Mouse (Mus musculus): ENCODE data around the gene Scaf11. TPM values are rescaled to one million over a fixed set of nuclear protein-coding genes. Genes with fewer than 3 reads are reported as not detected.

The Scaf11 gene
- polyA plus RNA-seq, 1 experiment from 2014 or later, result 47.4 TPM

DNA sequence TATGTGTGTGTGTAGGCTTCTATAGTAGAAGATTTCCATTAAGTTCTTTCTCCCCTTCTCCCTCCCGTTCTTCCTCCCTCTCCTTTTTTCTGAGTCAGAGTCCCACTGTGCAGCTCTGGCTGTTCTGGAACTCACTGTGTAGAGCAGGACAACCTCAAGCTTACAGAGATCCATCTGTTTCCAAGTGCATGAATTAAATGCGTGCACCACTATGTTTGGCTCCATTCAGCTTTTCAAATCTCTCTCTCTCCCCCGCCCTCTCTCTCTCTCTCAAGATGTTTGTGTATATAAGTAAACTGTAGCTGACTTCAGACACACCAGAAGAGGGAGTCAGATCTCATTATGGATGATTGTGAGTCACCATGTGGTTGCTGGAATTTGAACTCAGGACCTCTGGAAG lies 20.2 kb upstream of the Scaf11 start:
- WGBS, result 29% methylated on average over 3 of the region's 3 CpGs

DNA sequence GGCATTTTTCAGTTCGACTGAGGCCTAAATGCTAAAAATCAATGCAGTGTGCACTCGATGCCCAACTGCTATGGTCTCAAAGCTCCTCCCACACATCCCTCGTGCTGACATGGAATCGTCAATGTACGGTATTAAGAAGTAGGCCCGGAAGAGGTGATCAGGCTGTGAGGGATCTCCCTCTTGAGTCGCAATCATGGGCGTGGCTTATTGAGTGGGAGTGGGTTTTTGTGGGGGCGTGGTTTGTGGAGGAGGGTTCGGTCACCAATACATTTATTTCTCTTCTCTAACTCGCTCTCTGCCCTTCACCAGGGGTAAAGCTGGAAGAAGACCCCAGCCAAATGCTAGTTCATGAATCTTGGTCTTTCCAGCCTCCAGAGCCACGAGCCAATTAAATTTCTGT lies 17.4 kb upstream of the Scaf11 start:
- DNase-seq (ENCODE audit: low spot score), result no peak
- 84% methylated on average over 12 of the region's 12 CpGs for WGBS
- H3K9ac ChIP-seq (ENCODE audit: low read length), result no peak overlapping the region
- TF ChIP-seq CTCF (IDR thresholded peaks at IDR 0.05; ENCODE audit: low read depth), result no peak
- TF ChIP-seq EP300 (optimal IDR thresholded peaks at IDR 0.05), result no peak
- H3K27me3 ChIP-seq (ENCODE audit: control insufficient read depth, insufficient read depth, low read length), result no peaks in the 10 kb centered on the region
- H3K9me3 ChIP-seq (ENCODE audit: control insufficient read depth, low read length), result no peaks in the 10 kb centered on the region
- H3K27ac ChIP-seq (replicated peaks), result no peak overlapping the region
- H3K4me3 ChIP-seq (ENCODE audit: low read depth, low read length), result no peak overlapping the region
- H3K4me1 ChIP-seq (replicated peaks; ENCODE audit: control insufficient read depth, insufficient read depth), result no peaks in the 10 kb centered on the region
- no peak overlapping the region for H3K4me2 ChIP-seq (replicated peaks; ENCODE audit: low read depth)
- no peaks in the 10 kb centered on the region for H3K36me3 ChIP-seq (ENCODE audit: control insufficient read depth, insufficient read depth, low read length)
- ATAC-seq (ENCODE audit: low FRiP score, low TSS enrichment), result no peak

More for the DNA sequence above, 20.2 kb upstream of the Scaf11 start:
- H3K4me2 ChIP-seq (replicated peaks; ENCODE audit: low read depth), result no peak overlapping the region
- ATAC-seq (ENCODE audit: low FRiP score, low TSS enrichment), result no peak
- H3K9ac ChIP-seq (ENCODE audit: low read length), result no peak overlapping the region
- no peaks in the 10 kb centered on the region for H3K9me3 ChIP-seq (ENCODE audit: control insufficient read depth, low read length)
- H3K4me1 ChIP-seq (replicated peaks; ENCODE audit: control insufficient read depth, insufficient read depth), result no peaks in the 10 kb centered on the region
- TF ChIP-seq CTCF (IDR thresholded peaks at IDR 0.05; ENCODE audit: low read depth), result no peak; the same call in 1 of the 2 replicates
- TF ChIP-seq EP300 (optimal IDR thresholded peaks at IDR 0.05), result no peak
- H3K27ac ChIP-seq (replicated peaks), result no peak overlapping the region
- no peaks in the 10 kb centered on the region for H3K27me3 ChIP-seq (ENCODE audit: control insufficient read depth, insufficient read depth, low read length)
- no peak for DNase-seq (ENCODE audit: low spot score)
- no peaks in the 10 kb centered on the region for H3K36me3 ChIP-seq (ENCODE audit: control insufficient read depth, insufficient read depth, low read length)
- H3K4me3 ChIP-seq (ENCODE audit: low read depth, low read length), result no peak overlapping the region

DNA sequence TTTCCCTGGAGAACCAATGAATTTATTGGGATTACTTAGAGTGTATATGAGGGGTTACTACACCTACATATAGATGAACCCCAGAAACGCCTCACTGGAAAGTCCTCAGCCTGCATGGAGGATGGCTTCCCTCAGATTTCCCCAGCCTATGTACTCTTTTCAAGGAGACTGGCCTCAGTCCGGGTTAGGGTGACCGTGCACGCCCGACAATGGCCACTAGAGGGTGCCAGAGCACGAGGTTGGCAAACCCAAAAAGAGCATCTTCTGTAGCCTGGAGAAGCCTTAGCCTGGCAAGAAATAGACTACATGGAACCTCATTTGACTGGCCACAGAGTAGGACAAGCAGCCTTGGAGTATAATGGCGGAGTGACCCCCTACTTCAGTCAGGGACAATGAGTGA lies 15.7 kb upstream of the Scaf11 start:
- Histone ChIP-seq H3K36me3 (ENCODE audit: control insufficient read depth, insufficient read depth, low read length) (no peaks in the 10 kb centered on the region), H3K4me3 (ENCODE audit: low read depth, low read length) (no peak overlapping the region), H3K9me3 (ENCODE audit: control insufficient read depth, low read length) (no peaks in the 10 kb centered on the region), H3K9ac (ENCODE audit: low read length) (no peak overlapping the region), H3K27ac (replicated peaks) (no peak overlapping the region), H3K27me3 (ENCODE audit: control insufficient read depth, insufficient read depth, low read length) (no peaks in the 10 kb centered on the region), H3K4me1 (replicated peaks; ENCODE audit: control insufficient read depth, insufficient read depth) (no peaks in the 10 kb centered on the region), H3K4me2 (replicated peaks; ENCODE audit: low read depth) (no peak overlapping the region)
- DNase-seq (ENCODE audit: low spot score), result peak; percentile 89
- ATAC-seq (ENCODE audit: low FRiP score, low TSS enrichment), result peak; percentile 75; the same call in 1 of the 2 replicates
- peak; percentile 93 for TF ChIP-seq CTCF (IDR thresholded peaks at IDR 0.05; ENCODE audit: low read depth)
- TF ChIP-seq EP300 (optimal IDR thresholded peaks at IDR 0.05), result no peak
- WGBS, result 7% methylated on average over 7 of the region's 7 CpGs

DNA sequence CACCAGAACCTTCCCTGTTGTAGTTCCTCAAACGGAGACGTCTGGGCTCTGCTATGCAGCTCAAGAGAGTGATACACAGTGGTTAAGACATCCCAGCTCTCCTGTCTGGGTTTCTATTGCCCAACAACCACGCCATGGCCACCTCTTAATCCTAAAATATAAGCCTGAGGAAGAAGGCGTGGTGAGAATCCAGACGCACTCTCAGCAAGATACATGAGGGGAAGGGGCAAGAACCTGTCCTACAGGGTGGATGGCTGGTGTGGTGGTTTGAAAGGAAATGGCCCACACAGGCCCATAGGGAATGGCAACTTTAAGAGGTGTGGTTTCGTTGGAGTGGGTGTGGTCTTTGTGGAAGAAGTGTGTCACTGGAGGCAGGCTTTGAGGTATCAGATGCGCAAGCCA lies 14.9 kb upstream of the Scaf11 start:
- WGBS, result 76% methylated on average over 7 of the region's 7 CpGs
- TF ChIP-seq CTCF (IDR thresholded peaks at IDR 0.05; ENCODE audit: low read depth), result no peak
- DNase-seq (ENCODE audit: low spot score) (no peak), ATAC-seq (ENCODE audit: low FRiP score, low TSS enrichment) (no peak)
- Histone ChIP-seq H3K9ac (ENCODE audit: low read length) (no peak overlapping the region), H3K27me3 (ENCODE audit: control insufficient read depth, insufficient read depth, low read length) (no peaks in the 10 kb centered on the region), H3K4me1 (replicated peaks; ENCODE audit: control insufficient read depth, insufficient read depth) (no peaks in the 10 kb centered on the region), H3K27ac (replicated peaks) (no peak overlapping the region), H3K4me2 (replicated peaks; ENCODE audit: low read depth) (no peak overlapping the region), H3K9me3 (ENCODE audit: control insufficient read depth, low read length) (no peaks in the 10 kb centered on the region), H3K4me3 (ENCODE audit: low read depth, low read length) (no peak overlapping the region), H3K36me3 (ENCODE audit: control insufficient read depth, insufficient read depth, low read length) (no peaks in the 10 kb centered on the region)

DNA sequence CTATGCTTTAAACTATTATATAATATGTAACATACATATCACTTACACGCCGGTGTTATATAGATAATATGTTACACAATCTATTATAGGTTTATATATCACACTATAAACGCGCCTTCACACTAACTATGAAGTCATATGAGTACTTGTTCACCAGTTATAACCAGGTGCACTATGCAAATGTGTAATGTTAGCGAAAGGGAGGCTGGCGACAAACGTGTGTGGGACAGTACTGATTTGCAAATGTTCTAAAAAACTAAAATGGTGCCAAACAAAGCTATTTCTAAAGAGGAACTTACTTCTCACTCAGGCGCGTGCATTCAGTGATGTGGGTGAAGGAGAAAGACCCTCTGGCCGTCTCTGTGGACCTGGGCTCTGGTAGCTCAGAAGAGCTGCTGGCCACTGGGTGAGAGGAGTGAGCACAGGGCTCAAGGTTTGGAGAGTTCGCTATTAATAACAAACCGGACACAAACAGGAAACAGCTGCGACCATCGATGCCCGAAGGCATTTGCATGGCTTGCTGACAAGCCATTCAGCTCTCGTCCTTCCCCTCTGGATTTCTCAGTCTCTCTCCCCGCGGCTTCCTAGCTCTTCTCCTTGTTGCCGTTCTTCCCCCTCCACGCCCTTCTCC lies 13.8 kb upstream of the Scaf11 start:
- ATAC-seq (ENCODE audit: low FRiP score, low TSS enrichment), result no peak
- H3K4me2 ChIP-seq (replicated peaks; ENCODE audit: low read depth), result no peak overlapping the region
- DNase-seq (ENCODE audit: low spot score), result no peak
- H3K9me3 ChIP-seq (ENCODE audit: control insufficient read depth, low read length), result no peaks in the 10 kb centered on the region
- H3K27me3 ChIP-seq (ENCODE audit: control insufficient read depth, insufficient read depth, low read length), result no peaks in the 10 kb centered on the region
- no peak overlapping the region for H3K9ac ChIP-seq (ENCODE audit: low read length)
- H3K36me3 ChIP-seq (ENCODE audit: control insufficient read depth, insufficient read depth, low read length), result no peaks in the 10 kb centered on the region
- 65% methylated on average over 20 of the region's 20 CpGs for WGBS
- no peak overlapping the region for H3K27ac ChIP-seq (replicated peaks)
- TF ChIP-seq CTCF (IDR thresholded peaks at IDR 0.05; ENCODE audit: low read depth), result no peak
- no peak for TF ChIP-seq EP300 (optimal IDR thresholded peaks at IDR 0.05)
- H3K4me1 ChIP-seq (replicated peaks; ENCODE audit: control insufficient read depth, insufficient read depth), result no peaks in the 10 kb centered on the region
- H3K4me3 ChIP-seq (ENCODE audit: low read depth, low read length), result no peak overlapping the region

DNA sequence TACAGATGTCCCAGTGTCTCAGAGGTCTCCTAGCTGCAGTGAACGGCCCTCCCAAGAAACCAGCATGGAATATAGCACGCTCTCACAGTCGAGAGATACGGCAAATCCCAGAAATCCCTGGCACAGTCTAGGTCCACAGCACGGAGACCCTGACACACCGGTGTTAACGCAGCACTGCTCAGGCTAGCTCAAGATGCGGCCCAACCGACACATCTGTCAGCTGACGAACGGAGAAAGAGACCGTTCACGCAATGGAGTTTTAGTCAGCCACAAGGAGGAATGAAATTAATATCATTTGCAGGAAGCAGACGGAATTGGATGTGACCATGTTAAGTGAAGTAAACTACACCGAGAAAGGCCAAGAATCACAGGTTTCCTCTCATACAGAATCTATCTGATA lies 13.3 kb upstream of the Scaf11 start:
- 94% methylated on average over 15 of the region's 15 CpGs for WGBS
- Histone ChIP-seq H3K4me3 (ENCODE audit: low read depth, low read length) (no peak overlapping the region), H3K9ac (ENCODE audit: low read length) (no peak overlapping the region), H3K4me1 (replicated peaks; ENCODE audit: control insufficient read depth, insufficient read depth) (no peaks in the 10 kb centered on the region), H3K9me3 (ENCODE audit: control insufficient read depth, low read length) (no peaks in the 10 kb centered on the region), H3K27me3 (ENCODE audit: control insufficient read depth, insufficient read depth, low read length) (no peaks in the 10 kb centered on the region), H3K36me3 (ENCODE audit: control insufficient read depth, insufficient read depth, low read length) (no peaks in the 10 kb centered on the region), H3K27ac (replicated peaks) (no peak overlapping the region), H3K4me2 (replicated peaks; ENCODE audit: low read depth) (no peak overlapping the region)
- ATAC-seq (ENCODE audit: low FRiP score, low TSS enrichment), result no peak
- DNase-seq (ENCODE audit: low spot score), result no peak
- TF ChIP-seq EP300 (optimal IDR thresholded peaks at IDR 0.05), result no peak
- no peak for TF ChIP-seq CTCF (IDR thresholded peaks at IDR 0.05; ENCODE audit: low read depth)
